Mouse (Mus musculus): ENCODE results near the gene Prr15l.

The Prr15l gene

DNA sequence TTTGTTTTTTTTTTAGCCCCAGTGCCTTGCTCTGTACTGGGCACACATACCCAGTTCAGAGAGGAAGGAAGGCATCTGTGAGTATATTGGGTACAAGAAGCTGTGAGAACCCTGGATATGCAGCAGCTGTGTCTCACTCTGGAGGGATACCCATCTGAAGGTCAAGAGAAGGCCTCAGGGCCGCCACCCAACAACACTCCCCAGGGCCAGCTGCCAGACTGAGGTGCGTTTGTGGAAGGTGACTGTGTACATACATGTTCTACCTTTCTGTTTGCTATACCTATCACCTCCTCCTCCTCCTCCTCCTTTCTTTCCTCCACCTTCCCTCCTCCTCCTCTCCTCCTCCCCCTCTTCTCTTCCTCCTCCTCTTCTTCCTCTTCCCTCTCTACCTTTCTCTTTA, at the start of gene Prr15l:
Gene Prr15l, plus strand, starts transcription at position 17 of the 400 bp plus-strand sequence.
- DNase-seq: no peak

GRCm38 (mm10) chr11:96878715-96879114, 49.2 kb upstream of the Prr15l start:
- DNase-seq: no peak

- no peak for DNase-seq
Measured at GRCm38 (mm10) chr11:96879359-96879758, 48.5 kb upstream of the Prr15l start.

DNA sequence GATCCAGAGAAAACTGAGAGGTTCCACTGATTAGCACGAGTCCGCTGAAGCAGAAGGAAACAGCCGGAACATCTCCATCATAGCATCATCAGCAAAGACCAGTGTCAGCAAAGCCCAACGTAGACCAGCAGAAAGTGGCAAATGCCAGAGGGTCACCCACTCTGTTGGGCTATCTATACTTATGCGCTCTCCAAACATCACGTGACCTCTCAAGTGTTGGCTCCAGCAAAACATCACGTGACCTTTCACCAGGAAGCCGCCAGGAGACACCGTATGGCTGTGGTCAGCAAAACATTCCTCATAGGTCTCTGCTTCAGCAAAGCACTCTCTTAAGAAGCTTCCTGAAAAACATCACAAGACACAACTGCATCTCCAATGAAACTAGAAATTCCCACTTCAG, 47.6 kb upstream of the Prr15l start:
- DNase-seq: no peak

GRCm38 (mm10) chr11:96885901-96886340, 42.0 kb upstream of the Prr15l start:
- DNase-seq: no peak

- DNase-seq: no peak
Measured at GRCm38 (mm10) chr11:96886942-96887546, 40.9 kb upstream of the Prr15l start.

DNA sequence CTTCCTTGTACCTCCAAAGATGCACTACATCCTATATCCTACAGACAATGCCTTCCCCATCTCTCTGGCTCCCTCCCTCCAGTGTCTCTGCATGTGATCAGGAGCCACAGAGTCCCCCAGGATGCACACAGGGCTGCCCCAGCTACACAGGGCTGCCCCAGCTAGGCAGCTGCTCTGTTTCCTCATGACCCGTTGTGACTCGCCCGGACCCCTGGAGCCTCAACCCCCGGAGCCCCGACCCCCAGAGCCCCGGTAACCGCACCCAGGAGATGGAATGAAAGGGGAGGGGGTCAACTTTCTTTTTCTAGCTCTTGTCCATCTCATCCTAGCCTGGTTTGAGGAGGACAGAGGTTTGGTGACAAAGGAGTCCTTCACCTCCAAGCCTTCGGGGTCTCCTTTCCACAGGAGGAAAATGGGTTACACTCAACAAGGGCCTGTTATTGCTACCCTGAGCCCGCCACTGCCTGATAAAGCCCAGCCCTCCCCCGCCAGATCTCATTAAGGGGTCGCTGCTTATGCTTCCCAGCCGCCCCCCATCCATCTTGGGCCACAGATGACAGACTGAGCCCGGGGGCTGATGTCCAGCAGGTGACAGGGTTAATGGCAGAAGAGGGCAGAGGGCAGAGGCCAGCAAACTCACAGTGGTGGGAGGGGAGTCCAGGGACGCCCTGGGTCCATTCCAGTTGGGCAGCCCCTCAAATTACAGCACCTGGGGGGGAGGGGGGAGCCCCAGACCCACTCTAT, 35.9 kb upstream of the Prr15l start:
- DNase-seq: no peak

DNA sequence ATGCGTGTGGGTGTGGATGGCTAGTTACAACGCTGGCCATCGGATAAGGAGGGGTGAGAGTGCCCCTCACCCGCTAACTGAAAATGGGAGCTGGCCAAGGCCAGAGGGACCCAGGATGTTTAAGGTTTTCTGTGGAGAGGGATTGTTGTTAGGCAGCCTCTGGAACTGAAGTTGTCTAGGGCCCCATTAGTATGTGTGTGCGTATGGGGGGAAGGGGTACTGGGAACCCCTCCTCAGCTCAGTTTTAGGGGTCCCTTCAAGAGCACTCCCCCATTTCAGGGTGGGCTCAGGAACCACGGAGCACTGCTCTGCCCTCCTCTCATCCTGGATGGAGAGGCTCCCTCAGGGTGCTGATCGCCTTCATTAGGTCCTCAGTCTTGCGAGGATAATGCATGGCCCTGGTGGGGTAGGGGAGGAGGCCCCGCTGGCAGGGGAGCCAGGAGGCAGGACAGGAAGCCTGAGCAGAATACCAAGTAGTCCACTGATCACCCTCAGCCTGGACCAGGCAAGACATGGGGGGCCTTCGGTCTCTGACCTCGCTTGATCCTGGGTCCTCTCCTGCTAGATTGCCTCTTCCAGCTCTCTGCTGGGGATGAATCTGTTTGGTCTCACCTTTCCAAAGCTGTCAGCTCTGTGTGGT, 34.6 kb upstream of the Prr15l start:
- no peak for DNase-seq

GRCm38 (mm10) chr11:96895886-96896285, 32.0 kb upstream of the Prr15l start:
- DNase-seq: no peak

DNA sequence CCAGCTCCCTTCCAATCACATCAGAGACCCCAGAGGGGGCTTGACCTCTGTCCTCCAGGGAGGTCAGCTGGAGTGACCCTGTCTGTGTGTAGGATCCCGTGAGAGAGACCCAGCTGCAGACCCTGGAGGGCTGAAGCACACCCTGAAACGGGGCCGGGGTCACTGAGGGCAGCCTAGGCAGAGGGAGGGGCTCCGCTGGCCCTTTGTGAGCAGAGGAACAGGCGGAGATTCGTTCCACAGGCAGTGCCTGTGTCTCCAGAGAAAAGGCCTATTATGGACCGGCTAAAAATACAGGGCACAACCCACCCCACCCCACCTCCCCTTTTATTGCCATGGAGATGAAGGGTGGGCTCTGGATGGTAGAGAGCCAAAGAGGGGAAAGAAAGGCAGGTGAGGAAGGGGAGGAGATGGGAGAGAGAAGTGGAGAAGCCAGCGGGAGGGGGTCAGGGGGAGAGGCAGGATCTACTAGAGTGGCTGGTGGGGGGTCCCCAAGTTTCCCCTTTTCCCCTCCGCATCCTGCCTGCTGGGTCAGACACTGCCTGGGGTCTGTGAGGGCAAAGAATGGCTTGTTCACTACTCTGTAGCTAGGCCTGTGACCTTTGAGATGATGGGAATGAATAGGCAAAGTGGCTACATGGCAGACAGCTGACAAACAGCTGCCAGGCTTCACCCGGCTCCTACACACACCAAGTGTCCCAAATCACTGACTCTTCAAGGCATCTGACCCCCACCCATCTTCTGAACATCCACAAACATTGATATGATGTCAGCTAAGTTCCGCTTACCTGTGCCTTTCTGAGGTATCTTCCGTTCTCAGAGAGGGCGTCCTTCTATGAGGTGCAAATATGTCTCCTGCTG, 28.2 kb upstream of the Prr15l start:
- no peak for DNase-seq

- no peak for DNase-seq
Measured at GRCm38 (mm10) chr11:96901332-96901731, 26.6 kb upstream of the Prr15l start.

GRCm38 (mm10) chr11:96902639-96903635, 25.0 kb upstream of the Prr15l start:
- peak; percentile 51 for DNase-seq

DNA sequence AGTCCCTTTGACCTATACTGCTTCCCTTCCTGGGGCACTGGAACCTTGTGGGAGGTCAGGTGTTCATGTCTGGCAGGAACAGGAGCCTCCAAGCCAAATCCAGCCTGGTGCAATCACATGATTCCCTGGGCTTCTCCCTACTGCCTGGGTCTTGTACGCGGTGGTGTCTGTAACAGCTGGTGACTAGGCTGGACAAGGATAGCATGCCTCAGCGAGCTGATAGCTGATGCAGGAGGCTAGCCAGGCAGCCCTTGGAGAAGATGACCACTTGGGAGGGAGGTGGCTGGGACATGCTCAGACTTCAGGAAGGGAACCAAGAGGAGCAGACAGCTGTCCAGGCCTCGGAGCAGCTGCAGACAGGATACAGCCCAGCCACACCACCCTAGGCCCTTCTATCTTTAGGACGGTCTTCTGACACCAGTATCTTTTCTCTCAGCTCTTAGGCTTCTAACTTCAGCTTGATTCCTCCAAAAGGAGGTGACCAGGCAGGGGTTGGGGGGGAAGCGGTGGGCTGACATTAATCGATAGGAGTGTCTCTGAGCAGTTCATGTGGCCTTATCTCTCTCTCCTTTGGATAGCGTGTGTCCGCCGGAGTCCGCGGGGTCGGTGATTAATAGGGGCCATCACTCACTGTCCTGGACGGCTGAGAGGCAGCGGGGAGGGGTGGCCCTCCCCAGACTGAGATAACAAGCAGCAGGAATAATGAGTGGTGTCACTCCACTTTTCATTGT, 21.3 kb upstream of the Prr15l start:
- DNase-seq: peak; percentile 68

- DNase-seq: no peak
Measured at GRCm38 (mm10) chr11:96908594-96908993, 19.3 kb upstream of the Prr15l start.

GRCm38 (mm10) chr11:96910003-96910402, 17.9 kb upstream of the Prr15l start:
- peak; percentile 74 for DNase-seq

DNA sequence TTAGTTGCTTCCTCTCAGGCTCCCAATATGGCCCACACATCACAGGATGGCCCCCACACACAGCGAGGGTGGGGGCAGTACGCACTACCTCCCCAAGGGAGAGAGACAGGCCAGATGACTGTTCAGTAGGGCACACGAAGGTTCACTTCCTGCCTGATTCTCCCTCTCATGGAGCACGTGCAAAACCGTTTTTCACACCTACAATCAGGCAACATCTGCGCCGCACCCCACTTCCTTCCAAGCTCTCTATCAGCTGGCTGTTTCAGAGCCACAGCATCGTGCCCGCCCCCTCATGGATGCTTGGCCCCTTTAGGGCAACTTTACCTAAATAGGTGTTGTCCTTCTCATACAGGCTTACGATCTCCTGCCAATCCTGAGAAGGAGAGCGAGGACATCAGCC, 15.2 kb upstream of the Prr15l start:
- no peak for DNase-seq

- DNase-seq: peak; percentile 99
Measured at GRCm38 (mm10) chr11:96916044-96916884, 11.6 kb upstream of the Prr15l start, which contains the start of gene Cdk5rap3. TSS of gene Cdk5rap3 (minus strand) at chr11:96916496.

DNA sequence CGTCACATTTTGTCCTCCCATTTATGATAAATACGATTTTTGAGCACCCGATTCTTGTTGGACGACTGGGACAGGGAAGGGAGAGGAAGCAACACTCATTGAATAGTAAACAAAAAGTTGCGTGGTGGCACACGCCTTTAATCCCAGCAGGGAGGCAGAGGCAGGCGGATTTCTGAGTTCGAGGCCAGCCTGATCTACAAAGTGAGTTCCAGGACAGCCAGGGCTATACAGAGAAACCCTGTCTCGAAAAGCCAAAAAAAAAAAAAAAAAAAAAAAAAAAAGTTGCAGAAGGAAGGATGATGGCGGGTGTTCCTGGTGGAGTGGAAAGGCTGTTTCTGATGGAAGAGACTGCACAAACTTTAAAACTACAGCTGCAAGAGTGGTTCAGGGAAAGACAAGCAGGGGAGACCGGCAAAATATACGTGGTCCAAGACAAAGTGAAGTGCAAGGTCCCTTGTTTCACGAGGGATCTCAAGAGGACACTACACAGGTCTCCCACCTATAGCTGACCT, 11.0 kb upstream of the Prr15l start:
- peak; percentile 51 for DNase-seq

GRCm38 (mm10) chr11:96917415-96917814, 10.5 kb upstream of the Prr15l start:
- DNase-seq: no peak

- no peak for DNase-seq
Measured at GRCm38 (mm10) chr11:96919003-96919402, 8.9 kb upstream of the Prr15l start.
